Mouse (Mus musculus): ENCODE data around the gene Mapk8ip1. TPM values are rescaled to one million over a fixed set of nuclear protein-coding genes. Genes with fewer than 3 reads are reported as not detected.

Mapk8ip1 gene
- total RNA-seq, 1 experiment from 2014 or later: not detected

DNA sequence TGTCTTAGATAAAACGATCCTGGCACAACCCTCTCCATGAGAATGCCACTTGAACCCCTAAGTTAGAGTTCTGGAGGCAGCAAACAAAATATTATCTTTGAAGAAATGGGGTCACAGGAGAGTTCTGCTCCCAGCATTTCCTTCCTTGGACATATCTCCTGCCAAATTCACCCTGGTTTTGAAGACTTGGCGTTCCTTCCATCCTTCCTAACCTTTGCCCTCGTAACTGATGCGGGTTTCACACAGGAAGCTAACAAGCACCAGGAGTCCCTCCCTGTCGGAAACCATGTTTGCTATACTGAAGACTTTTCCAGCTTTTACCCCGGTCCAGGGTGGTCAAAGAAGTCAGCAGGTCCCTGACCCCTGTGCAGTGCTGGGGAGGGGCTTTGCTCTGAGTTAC, 46.8 kb downstream of the Mapk8ip1 start:
- no peak for ATAC-seq (ENCODE audit: extremely low read depth, insufficient number of reproducible peaks, low FRiP score, poor library complexity, severe bottlenecking)

- no peak for ATAC-seq (ENCODE audit: extremely low read depth, insufficient number of reproducible peaks, low FRiP score, poor library complexity, severe bottlenecking)
Observed at GRCm38 (mm10) chr2:92353402-92353801, 47.7 kb downstream of the Mapk8ip1 start.

GRCm38 (mm10) chr2:92350686-92351085, 50.4 kb downstream of the Mapk8ip1 start:
- no peak for ATAC-seq (ENCODE audit: extremely low read depth, insufficient number of reproducible peaks, low FRiP score, poor library complexity, severe bottlenecking)

- no peak for ATAC-seq (ENCODE audit: extremely low read depth, insufficient number of reproducible peaks, low FRiP score, poor library complexity, severe bottlenecking)
Observed at GRCm38 (mm10) chr2:92349589-92350425, 51.3 kb downstream of the Mapk8ip1 start.

DNA sequence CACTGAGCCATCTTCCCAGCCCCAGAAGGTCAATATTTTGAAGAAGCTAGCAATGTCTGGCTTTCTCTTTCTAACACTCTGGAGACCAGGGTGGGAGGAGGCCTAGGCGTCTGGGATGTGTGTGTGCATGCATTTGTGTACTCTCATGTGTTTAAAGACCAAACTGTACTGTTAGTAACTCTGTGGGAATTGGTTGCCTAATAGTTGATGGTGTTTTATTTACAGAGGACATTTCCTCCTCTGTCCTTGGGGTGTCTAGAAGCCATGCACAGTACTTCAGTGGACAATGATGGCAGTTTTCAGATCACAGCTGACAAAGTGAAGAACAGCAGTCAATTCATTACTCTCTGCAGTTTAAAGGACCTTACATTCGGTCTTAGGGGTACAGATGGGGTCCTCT, 53.9 kb downstream of the Mapk8ip1 start:
- ATAC-seq (ENCODE audit: extremely low read depth, insufficient number of reproducible peaks, low FRiP score, poor library complexity, severe bottlenecking): no peak

GRCm38 (mm10) chr2:92342418-92342817, 58.6 kb downstream of the Mapk8ip1 start:
- no peak for ATAC-seq (ENCODE audit: extremely low read depth, insufficient number of reproducible peaks, low FRiP score, poor library complexity, severe bottlenecking)

Other genes with a start within 250 kb of the Mapk8ip1 start
- 20.7 and 21.6 TPM in 2 replicates for gene Pex16, start 26.6 kb downstream of the Mapk8ip1 start, total RNA-seq (2017)
- gene Large2, start 26.4 kb downstream of the Mapk8ip1 start, total RNA-seq (2017): 0.12 TPM in 1 of 2 replicates, not detected in the other
- 9.8 and 13.7 TPM in 2 replicates for gene 1700029I15Rik, start 18.7 kb downstream of the Mapk8ip1 start, total RNA-seq (2017)
- 8.2 and 8.5 TPM in 2 replicates for gene Cry2, start 32.8 kb upstream of the Mapk8ip1 start, total RNA-seq (2017)
- 21.6 TPM in 2 replicates for gene Slc35c1, start 59.3 kb upstream of the Mapk8ip1 start, total RNA-seq (2017)
- gene Chst1, start 198.4 kb upstream of the Mapk8ip1 start, total RNA-seq (2017): 0.35 TPM in 1 of 2 replicates, not detected in the other